Mouse (Mus musculus) 3134 (cell line): ENCODE measurements at regions not wholly inside any gene's neighbourhood (a gene's known extent, or its start where the extent isn't known, plus 50 kb on each side); places are given as distances from the start of the nearest gene placed in this dataset.
"Not testable (repeated sequence)": the region's sequence is repeated elsewhere in the genome, so short reads cannot be mapped to it uniquely, and the experiment has no call there.

ENCODE experiments used
- DNase-seq: peaks from one replicate; pipeline ENCODE4 v3.0.0-alpha.2; 2011; ENCODE audit warnings: low spot score; ENCODE audit not compliant: insufficient read length; ENCODE audit errors: extremely low read depth

GRCm38 (mm10) chr4:51519281-51519680, 302.8 kb downstream of the Cylc2 start:
- no peak for DNase-seq

DNA sequence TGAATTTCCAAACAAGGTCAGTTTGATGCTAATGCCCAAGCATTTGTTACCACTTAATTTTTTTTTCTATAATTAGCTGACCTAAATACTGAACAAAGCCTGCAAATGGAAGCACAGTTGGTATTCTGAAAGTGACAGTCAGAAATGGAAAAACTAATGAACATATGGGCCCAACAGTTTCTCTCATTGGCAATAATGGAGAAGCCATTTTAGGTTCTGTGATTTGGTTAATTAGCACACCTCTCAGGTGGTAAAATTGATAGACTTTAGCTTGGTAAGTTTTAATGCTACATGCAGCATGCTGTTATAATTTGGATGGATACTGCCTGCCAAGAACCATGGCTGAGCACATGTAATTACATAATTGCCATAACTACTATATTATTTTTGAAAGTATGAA, 303.3 kb downstream of the Cylc2 start:
- no peak for DNase-seq

- DNase-seq = no peak
Observed at GRCm38 (mm10) chr4:51545419-51545818, 328.9 kb downstream of the Cylc2 start.

DNA sequence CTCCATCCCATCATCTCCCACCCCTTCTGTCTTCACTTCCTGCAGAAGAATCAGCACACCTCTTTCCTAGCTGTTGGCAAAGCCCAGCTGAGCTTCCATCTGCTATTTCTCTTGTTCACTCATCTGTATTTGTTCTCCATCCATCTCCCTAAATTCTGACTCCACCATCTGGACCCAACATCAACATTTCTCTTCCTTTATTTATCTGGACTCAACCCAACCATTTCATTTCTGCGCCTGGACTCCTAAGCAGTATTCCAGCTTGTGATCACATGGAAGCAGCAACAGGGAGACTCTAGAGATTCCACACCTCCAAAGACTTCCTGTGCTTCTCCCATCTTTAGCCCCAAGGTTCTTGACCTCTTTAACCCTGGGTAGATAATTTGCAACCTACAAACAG, 343.2 kb downstream of the Cylc2 start:
- no peak for DNase-seq

- DNase-seq = no peak
Observed at GRCm38 (mm10) chr4:51560100-51560499, 343.6 kb downstream of the Cylc2 start.

- DNase-seq = no peak
Observed at GRCm38 (mm10) chr4:51562379-51562778, 345.9 kb downstream of the Cylc2 start.

GRCm38 (mm10) chr4:51576456-51576855, 360.0 kb downstream of the Cylc2 start:
- DNase-seq = peak; percentile 30

DNA sequence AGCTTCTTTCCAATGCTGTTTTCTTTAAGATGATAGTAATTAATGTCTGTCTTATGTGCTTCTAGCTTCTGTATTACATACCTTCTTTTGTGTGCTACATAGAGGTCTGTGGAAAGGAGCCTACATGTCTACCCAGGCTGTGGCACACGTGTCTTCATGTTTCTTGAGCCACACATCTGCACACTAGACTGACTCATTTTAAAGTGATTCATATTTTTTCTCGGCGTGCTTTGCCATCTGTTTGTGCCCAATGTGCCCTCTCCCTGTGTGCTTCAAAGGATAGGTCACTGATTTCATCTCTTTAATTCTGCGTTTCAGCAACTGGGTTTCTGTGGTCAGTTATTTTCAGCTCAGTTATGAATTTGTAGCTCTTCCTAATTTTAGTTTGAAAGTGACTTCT, 377.6 kb downstream of the Cylc2 start:
- DNase-seq = peak; percentile 44

GRCm38 (mm10) chr4:51597850-51598249, 381.4 kb downstream of the Cylc2 start:
- DNase-seq = no peak

- DNase-seq = no peak
Observed at GRCm38 (mm10) chr4:51599984-51600747, 383.7 kb downstream of the Cylc2 start.

DNA sequence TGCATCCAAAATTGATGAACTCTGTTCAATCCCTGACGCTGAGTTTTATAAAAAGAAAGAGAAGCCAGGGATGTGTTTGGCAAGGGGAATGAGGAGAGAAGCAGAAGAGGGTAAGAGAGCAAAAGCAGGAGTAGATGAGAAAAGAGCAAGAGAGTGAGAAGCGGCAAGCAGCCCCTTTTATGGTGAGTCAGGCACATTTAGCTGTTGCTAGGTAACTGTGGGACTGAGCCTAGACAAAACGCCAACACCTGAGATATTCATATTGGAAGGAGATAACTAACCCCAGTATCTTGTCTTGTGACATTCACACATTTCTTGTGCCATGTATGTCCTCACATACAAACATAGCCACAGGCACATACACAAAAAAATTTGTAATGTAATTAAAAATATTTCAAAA, 410.8 kb downstream of the Cylc2 start:
- DNase-seq = no peak

DNA sequence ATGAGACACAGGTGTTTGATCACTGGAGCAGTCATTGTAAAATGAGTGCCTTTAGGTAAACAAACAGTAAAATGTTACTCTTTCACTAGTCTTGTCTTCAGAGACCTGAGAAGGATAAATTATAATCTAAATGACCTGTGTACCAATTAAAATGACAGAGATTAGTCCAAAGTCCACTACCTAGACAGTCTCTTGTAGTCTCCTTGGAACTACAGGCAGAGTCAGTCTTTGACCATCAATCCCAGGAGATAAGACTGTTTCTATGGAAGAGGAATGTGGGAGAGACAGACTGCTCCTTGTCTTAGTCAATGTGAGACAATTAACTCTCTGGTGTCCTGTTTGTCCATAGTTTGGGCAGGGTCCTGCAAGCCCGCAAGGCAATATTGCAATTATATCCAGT, 417.0 kb downstream of the Cylc2 start:
- DNase-seq = no peak

- no peak for DNase-seq
Observed at GRCm38 (mm10) chr4:51657325-51657724, 440.8 kb downstream of the Cylc2 start.

GRCm38 (mm10) chr4:51658286-51658685, 441.8 kb downstream of the Cylc2 start:
- no peak for DNase-seq

- DNase-seq = no peak
Observed at GRCm38 (mm10) chr4:51671516-51671915, 455.0 kb downstream of the Cylc2 start.

DNA sequence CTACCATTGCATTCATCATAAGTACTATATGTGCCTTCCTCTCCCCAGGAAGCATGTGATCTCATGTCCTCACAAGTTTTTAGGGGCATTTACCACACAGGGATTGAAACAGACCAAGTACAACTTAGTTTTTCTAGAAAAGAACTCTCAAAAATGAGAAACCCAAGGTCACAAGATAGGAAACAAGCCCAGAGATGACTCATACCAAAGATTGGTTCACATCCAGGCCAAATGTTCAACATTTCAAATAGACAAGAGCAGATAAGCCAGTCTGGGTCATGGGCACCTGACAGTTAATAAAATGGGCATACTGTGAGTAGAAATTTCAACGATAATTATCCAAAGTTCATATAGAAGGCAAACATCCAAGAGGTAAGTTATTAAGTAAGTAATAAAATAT, 457.9 kb downstream of the Cylc2 start:
- no peak for DNase-seq

DNA sequence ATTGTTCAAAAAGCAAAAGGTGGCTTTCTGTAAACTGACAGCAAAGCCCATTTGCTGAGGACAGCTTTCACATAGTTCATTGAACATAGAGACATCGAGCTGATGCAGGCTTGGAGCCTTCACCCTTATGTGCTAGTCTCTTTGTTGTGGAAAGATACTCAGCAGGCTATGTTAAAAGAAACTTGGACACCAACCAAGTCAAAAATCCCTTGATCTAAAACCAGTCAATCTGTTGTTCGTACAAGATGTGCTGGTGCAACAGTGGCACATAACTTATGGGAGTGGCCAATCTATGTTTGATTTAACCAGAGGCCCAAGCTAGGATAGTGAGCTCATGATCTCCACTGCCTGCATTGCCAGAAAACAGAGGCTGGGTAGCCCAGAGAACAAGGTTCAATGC, 462.6 kb downstream of the Cylc2 start:
- DNase-seq = no peak

GRCm38 (mm10) chr4:51683345-51683744, 466.9 kb downstream of the Cylc2 start:
- not testable (repeated sequence) for DNase-seq

GRCm38 (mm10) chr4:51686651-51687050, 470.2 kb downstream of the Cylc2 start:
- DNase-seq = no peak
